Mouse (Mus musculus) midbrain, embryonic 12.5 days (tissue): ENCODE data around the gene Cd151. TPM values are rescaled to one million over a fixed set of nuclear protein-coding genes. Genes with fewer than 3 reads are reported as not detected.
A peak's percentile ranks its signal among the peaks of the same experiment; 100 is the strongest.

Experiments
- ATAC-seq: fragments of 200-750 bp; cut with Nextera tagmentation; 2 replicates; pipeline ENCODE4 v1.8.0; 2017; ENCODE audit warnings: low read depth, moderate TSS enrichment, moderate library complexity; ENCODE audit not compliant: low FRiP score
- H3K27ac ChIP-seq: fragments of 300-500 bp; sonication (generic); replicated peaks from 2 replicates; pipeline ENCODE4 v1.5.1; 2016; ENCODE audit warnings: mild to moderate bottlenecking
- H3K27me3 ChIP-seq: fragments of 300-500 bp; sonication (generic); 2 replicates; pipeline ENCODE4 v1.6.1; 2016; ENCODE audit warnings: mild to moderate bottlenecking
- H3K36me3 ChIP-seq: fragments of 300-500 bp; sonication (generic); 2 replicates; pipeline ENCODE4 v1.6.1; 2016
- H3K4me1 ChIP-seq: fragments of 300-500 bp; sonication (generic); 2 replicates; pipeline ENCODE4 v1.6.1; 2016
- H3K4me2 ChIP-seq: fragments of 300-500 bp; sonication (generic); replicated peaks from 2 replicates; pipeline ENCODE4 v1.6.1; 2016; ENCODE audit warnings: mild to moderate bottlenecking, moderate library complexity
- H3K4me3 ChIP-seq: fragments of 300-500 bp; sonication (generic); 2 replicates; pipeline ENCODE4 v1.5.1; 2016; ENCODE audit warnings: mild to moderate bottlenecking
- H3K9ac ChIP-seq: fragments of 300-500 bp; sonication (generic); replicated peaks from 2 replicates; pipeline ENCODE4 v1.6.1; 2016; ENCODE audit warnings: mild to moderate bottlenecking, moderate library complexity
- H3K9me3 ChIP-seq: fragments of 300-500 bp; sonication (generic); 2 replicates; pipeline ENCODE4 v1.6.1; 2016; ENCODE audit warnings: mild to moderate bottlenecking
- WGBS: fragments of 180-500 bp; shearing (Covaris S2); methylation state at CpG from one replicate; pipeline ENCODE4 v1.1.7; 2016; 5-methylcytosine and 5-hydroxymethylcytosine counted together
- polyA plus RNA-seq: library from polyadenylated mRNA; unstranded; fragments of >200 nt; fragmentation: Nextera tagmentation; extraction: Ambion mirVana; gene quantifications from 2 replicates; pipeline ENCODE4 v1.2.1, GENCODE M21; 2016

Gene Cd151
- polyA plus RNA-seq, 1 experiment from 2014 or later: 15.6 TPM

- 91% methylated on average over 1 of the region's 1 CpGs for WGBS
- Histone ChIP-seq H3K4me2 (no peak overlapping the region), H3K36me3 (peaks cover 32% of the 10 kb centered on the region), H3K9me3 (no peaks in the 10 kb centered on the region), H3K27ac (no peak overlapping the region), H3K27me3 (peaks cover 18% of the 10 kb centered on the region), H3K9ac (no peak overlapping the region), H3K4me3 (no peak overlapping the region), H3K4me1 (peaks cover 58% of the 10 kb centered on the region)
- no peak for ATAC-seq
These were observed 4.0 kb downstream of the Cd151 start for GRCm38 (mm10) chr7:141471236-141471635.

DNA sequence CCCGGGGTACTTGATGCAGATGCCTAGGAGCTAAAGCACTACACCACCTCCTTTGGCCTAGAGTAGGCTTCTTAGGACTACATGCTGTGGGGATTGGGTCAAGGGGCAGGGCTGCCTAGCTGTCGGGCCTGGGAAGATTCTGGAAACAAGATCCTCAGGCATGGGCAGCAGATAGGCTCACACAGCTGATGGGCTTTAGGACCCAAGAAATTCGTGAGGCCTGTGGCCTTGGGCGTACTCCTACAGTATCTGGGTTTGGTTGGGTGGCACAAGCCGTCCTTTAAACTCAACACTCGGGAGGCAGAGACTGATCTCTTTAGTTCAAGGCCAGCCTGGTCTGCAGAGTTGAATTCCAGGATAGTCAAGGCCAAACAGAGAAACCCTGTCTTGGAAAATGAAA, 5.0 kb downstream of the Cd151 start:
- peaks cover 58% of the 10 kb centered on the region for H3K4me1 ChIP-seq
- H3K9ac ChIP-seq: no peak overlapping the region
- H3K9me3 ChIP-seq: no peaks in the 10 kb centered on the region
- no peak overlapping the region for H3K4me3 ChIP-seq
- H3K27me3 ChIP-seq: peaks cover 18% of the 10 kb centered on the region
- no peak for ATAC-seq
- H3K27ac ChIP-seq: no peak overlapping the region
- WGBS: 86% methylated on average over 6 of the region's 6 CpGs
- H3K4me2 ChIP-seq: no peak overlapping the region
- peaks cover 32% of the 10 kb centered on the region for H3K36me3 ChIP-seq

- Histone ChIP-seq H3K27me3 (peaks cover 24% of the 10 kb centered on the region), H3K9me3 (no peaks in the 10 kb centered on the region), H3K4me1 (peaks cover 55% of the 10 kb centered on the region), H3K27ac (no peak overlapping the region), H3K9ac (no peak overlapping the region), H3K4me2 (no peak overlapping the region), H3K4me3 (no peak overlapping the region), H3K36me3 (peaks cover 32% of the 10 kb centered on the region)
- WGBS: 94% methylated on average over 6 of the region's 6 CpGs
- ATAC-seq: no peak
These were observed 5.6 kb downstream of the Cd151 start for GRCm38 (mm10) chr7:141472763-141473162.

DNA sequence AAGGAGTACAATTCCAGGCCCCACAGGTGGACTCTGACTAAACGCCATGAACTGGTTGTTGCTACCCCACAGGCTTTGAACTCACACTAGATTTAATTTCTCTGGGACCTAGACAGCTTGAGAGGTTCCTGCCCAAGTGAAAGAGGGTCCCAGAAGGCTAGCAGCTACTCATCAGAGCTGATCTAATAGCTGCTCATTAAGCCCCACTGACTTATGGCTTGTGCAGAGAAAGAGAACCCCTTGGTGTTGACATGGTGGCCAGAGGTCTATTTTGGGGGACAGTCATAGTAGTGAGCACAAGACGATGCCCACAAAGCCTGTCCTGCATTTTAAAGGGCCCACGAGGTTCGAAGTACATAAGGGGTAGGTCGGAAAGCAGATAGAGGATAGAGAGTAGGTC, 7.0 kb downstream of the Cd151 start:
- no peak overlapping the region for H3K27ac ChIP-seq
- peaks cover 41% of the 10 kb centered on the region for H3K4me1 ChIP-seq
- no peaks in the 10 kb centered on the region for H3K9me3 ChIP-seq
- H3K4me3 ChIP-seq: peak overlapping the region; percentile 87
- H3K36me3 ChIP-seq: peaks cover 32% of the 10 kb centered on the region
- no peak for ATAC-seq
- peaks cover 31% of the 10 kb centered on the region for H3K27me3 ChIP-seq
- H3K4me2 ChIP-seq: peak overlapping the region; percentile 93
- 14% methylated on average over 5 of the region's 5 CpGs for WGBS
- peak overlapping the region; percentile 78 for H3K9ac ChIP-seq

DNA sequence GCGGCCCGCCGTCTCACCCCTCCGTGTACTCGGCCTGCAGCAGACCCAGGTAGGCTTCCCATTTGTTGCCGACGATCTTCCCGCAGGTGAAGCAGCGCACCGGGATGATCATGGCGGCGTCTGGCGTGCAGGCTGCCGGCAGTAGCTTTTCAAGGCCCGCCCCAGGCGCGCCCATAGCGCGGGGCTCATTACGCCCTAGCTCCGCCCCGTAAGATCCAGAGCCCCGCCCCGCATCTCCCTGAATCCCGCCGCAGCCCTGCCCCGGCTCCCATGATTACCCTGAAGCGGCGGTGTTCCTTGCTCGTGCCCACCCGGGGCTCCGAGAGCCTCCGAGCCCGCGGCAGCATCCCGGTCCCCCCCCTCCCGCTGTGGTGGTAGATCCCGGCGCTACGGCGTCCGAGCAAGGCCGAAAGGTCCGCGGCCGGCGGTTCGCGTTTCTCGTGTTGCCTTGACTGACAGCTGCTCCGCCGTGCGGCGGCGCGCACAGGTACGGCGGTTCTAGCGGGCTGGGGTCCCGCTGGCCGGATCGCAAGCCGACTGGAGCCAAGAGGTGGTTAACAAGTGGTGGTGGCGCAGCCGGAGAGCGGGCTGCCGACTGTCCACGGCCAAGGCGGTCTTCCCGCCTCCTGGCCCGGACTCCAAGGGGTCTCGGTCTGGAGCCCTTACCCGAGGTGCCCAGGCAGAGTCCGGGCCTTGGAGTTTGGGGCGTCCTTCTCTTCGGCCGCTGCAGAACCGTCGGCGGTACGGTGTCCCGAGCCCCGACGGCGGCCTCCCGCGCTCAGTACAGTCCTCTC, 8.0 kb downstream of the Cd151 start, which contains the start of the genes Polr2l and Tspan4:
Gene Polr2l, minus strand, starts transcription at position 122 of the 794 bp plus-strand sequence.
Gene Tspan4, plus strand, starts transcription at position 230 of the 794 bp plus-strand sequence.
- H3K27me3 ChIP-seq: peaks cover 35% of the 10 kb centered on the region
- peak within 1 kb of the TSS; percentile 87 for H3K4me3 ChIP-seq
- under 1% methylated on average over 86 of the region's 87 CpGs for WGBS
- ATAC-seq: peak; percentile 82
- H3K36me3 ChIP-seq: peaks cover 25% of the 10 kb centered on the region
- H3K9me3 ChIP-seq: no peaks in the 10 kb centered on the region
- H3K4me1 ChIP-seq: peaks cover 30% of the 10 kb centered on the region
- H3K4me2 ChIP-seq: peak within 1 kb of the TSS; percentile 93
- H3K27ac ChIP-seq: peak within 1 kb of the TSS; percentile 86
- peak within 1 kb of the TSS; percentile 78 for H3K9ac ChIP-seq

- H3K27ac ChIP-seq: 0 out of 2 replicates have a peak overlapping the region, but pooled peaks have one; percentile 86
- peak overlapping the region; percentile 78 for H3K9ac ChIP-seq
- ATAC-seq: no peak
- H3K9me3 ChIP-seq: no peaks in the 10 kb centered on the region
- peak overlapping the region; percentile 87 for H3K4me3 ChIP-seq
- WGBS: 1% methylated on average over 11 of the region's 12 CpGs
- peaks cover 41% of the 10 kb centered on the region for H3K27me3 ChIP-seq
- H3K4me2 ChIP-seq: peak overlapping the region; percentile 93
- peaks cover 19% of the 10 kb centered on the region for H3K36me3 ChIP-seq
- peaks cover 30% of the 10 kb centered on the region for H3K4me1 ChIP-seq
These were observed 8.6 kb downstream of the Cd151 start for GRCm38 (mm10) chr7:141475805-141476158.

GRCm38 (mm10) chr7:141476226-141476980, 9.2 kb downstream of the Cd151 start:
- 0 out of 2 replicates have a peak, but pooled peaks have one; percentile 24 for ATAC-seq

DNA sequence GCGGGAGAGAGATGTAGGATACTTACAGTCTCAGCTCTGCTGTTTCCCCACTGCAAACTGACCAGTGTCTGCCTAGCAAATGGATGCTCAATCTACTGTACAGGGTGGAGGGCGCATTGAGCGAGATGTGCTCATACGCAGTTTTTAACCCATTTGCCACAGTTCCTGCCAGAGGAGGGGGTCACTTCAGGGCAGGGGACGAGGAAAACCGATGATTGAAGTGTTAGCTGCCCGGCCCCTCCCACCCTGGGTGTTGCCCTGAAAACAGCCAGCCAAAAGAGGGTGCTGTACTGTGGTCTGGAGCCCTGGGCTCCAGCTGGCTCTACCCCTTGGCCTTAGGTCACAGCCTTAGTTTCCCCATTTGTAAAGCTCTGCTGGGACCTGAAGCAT, 9.8 kb downstream of the Cd151 start:
- Histone ChIP-seq H3K27me3 (peaks cover 53% of the 10 kb centered on the region), H3K4me1 (peaks cover 42% of the 10 kb centered on the region), H3K4me2 (peak overlapping the region; percentile 93), H3K9ac (no peak overlapping the region), H3K27ac (no peak overlapping the region), H3K36me3 (peaks cover 9% of the 10 kb centered on the region), H3K4me3 (0 out of 2 replicates have a peak overlapping the region, but pooled peaks have one; percentile 87), H3K9me3 (no peaks in the 10 kb centered on the region)
- no peak for ATAC-seq
- 27% methylated on average over 7 of the region's 7 CpGs for WGBS

More at GRCm38 (mm10) chr7:141476226-141476980, 9.2 kb downstream of the Cd151 start:
- Histone ChIP-seq H3K9me3 (no peaks in the 10 kb centered on the region), H3K27ac (no peak overlapping the region), H3K9ac (peak overlapping the region; percentile 17; the same call in 1 of the 2 replicates), H3K4me2 (peak overlapping the region; percentile 93), H3K27me3 (peaks cover 47% of the 10 kb centered on the region), H3K4me1 (peaks cover 37% of the 10 kb centered on the region), H3K4me3 (peak overlapping the region; percentile 87), H3K36me3 (peaks cover 13% of the 10 kb centered on the region)
- 2% methylated on average over 17 of the region's 17 CpGs for WGBS

DNA sequence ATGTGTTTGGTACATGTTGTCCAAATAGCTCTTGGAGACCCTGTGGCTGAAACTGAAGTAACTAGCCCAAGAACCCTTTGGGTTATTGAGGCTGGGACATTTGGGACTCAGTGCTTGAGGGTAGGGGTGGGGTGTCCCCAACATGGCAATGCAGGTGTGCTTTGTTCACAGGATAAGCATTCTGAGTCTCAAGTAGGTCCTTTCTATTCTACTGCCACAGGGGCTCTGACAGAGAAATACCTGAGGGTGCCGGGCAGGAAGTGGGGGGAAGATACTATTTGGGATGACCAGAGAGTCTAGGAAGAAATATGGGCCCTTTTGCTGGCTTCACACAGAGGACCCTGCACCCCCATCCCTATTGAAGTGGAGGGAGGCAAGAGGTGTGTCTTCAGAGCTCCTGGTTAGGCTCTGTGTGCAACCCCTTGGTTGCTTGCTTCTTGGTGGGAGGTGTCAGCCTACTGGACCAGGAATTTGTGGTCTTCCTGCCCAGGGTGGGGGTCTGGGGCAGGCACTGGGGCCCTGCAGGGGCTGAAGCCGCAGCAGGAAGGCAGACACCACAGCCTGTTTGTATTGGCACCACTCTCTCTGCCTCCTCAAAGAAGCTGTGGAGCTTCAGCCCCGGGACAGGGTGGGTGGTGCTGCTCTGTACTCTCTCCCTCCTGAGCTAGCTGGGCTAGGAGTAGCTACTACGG, 10.5 kb downstream of the Cd151 start:
- Histone ChIP-seq H3K36me3 (peaks cover 2% of the 10 kb centered on the region), H3K27me3 (peaks cover 61% of the 10 kb centered on the region), H3K9ac (no peak overlapping the region), H3K27ac (no peak overlapping the region), H3K9me3 (no peaks in the 10 kb centered on the region), H3K4me2 (no peak overlapping the region), H3K4me3 (no peak overlapping the region), H3K4me1 (peaks cover 50% of the 10 kb centered on the region)
- WGBS: 69% methylated on average over 4 of the region's 4 CpGs
- ATAC-seq: no peak

- Histone ChIP-seq H3K4me2 (no peak overlapping the region), H3K4me3 (no peak overlapping the region), H3K9me3 (no peaks in the 10 kb centered on the region), H3K27ac (no peak overlapping the region), H3K27me3 (peaks cover 66% of the 10 kb centered on the region), H3K4me1 (peaks cover 52% of the 10 kb centered on the region), H3K9ac (no peak overlapping the region), H3K36me3 (no peaks in the 10 kb centered on the region)
- 80% methylated on average over 5 of the region's 5 CpGs for WGBS
- ATAC-seq: no peak
These were observed 11.1 kb downstream of the Cd151 start for GRCm38 (mm10) chr7:141478270-141478748.

- H3K4me2 ChIP-seq: peak overlapping the region; percentile 92
- no peaks in the 10 kb centered on the region for H3K9me3 ChIP-seq
- no peak overlapping the region for H3K27ac ChIP-seq
- peak overlapping the region; percentile 64 for H3K9ac ChIP-seq
- H3K4me3 ChIP-seq: peak overlapping the region; percentile 68
- H3K36me3 ChIP-seq: no peaks in the 10 kb centered on the region
- ATAC-seq: peak; percentile 57
- H3K27me3 ChIP-seq: peaks cover 72% of the 10 kb centered on the region
- WGBS: 9% methylated on average over 10 of the region's 10 CpGs
- H3K4me1 ChIP-seq: peaks cover 33% of the 10 kb centered on the region
These were observed 13.8 kb downstream of the Cd151 start for GRCm38 (mm10) chr7:141480842-141481497.
